Mouse (Mus musculus) urinary bladder, adult 2 months (tissue): ENCODE results near the gene Dcaf12. TPM values are rescaled to one million over a fixed set of nuclear protein-coding genes. Genes with fewer than 3 reads are reported as not detected.

Experiments
- DNase-seq: peaks from one replicate; pipeline ENCODE4 v3.0.0; 2022; ENCODE audit warnings: low spot score
- polyA plus RNA-seq: library from polyadenylated mRNA; depleted of rRNA; stranded (reverse); fragments of >200 nt; gene quantifications from 2 replicates; pipeline ENCODE4 v1.2.3, GENCODE M21; 2012

Dcaf12 gene
- polyA plus RNA-seq, 1 experiment: 38.5 TPM

- no peak for DNase-seq
These were observed 3.8 kb downstream of the Dcaf12 start for GRCm38 (mm10) chr4:41310567-41311563.

GRCm38 (mm10) chr4:41307406-41307805, 7.3 kb downstream of the Dcaf12 start:
- DNase-seq: no peak

GRCm38 (mm10) chr4:41304302-41304701, 10.4 kb downstream of the Dcaf12 start:
- DNase-seq: no peak

- DNase-seq: no peak
These were observed 11.0 kb downstream of the Dcaf12 start for GRCm38 (mm10) chr4:41303671-41304070.

GRCm38 (mm10) chr4:41298976-41299375, 15.7 kb downstream of the Dcaf12 start:
- no peak for DNase-seq

GRCm38 (mm10) chr4:41295960-41296359, 18.7 kb downstream of the Dcaf12 start:
- DNase-seq: no peak

- no peak for DNase-seq
These were observed 19.2 kb downstream of the Dcaf12 start for GRCm38 (mm10) chr4:41295507-41295906.

GRCm38 (mm10) chr4:41293907-41294306, 20.8 kb downstream of the Dcaf12 start:
- DNase-seq: no peak

- no peak for DNase-seq
These were observed 24.9 kb downstream of the Dcaf12 start for GRCm38 (mm10) chr4:41289802-41290201.

- no peak for DNase-seq
These were observed 28.3 kb downstream of the Dcaf12 start for GRCm38 (mm10) chr4:41286420-41286819.

GRCm38 (mm10) chr4:41284087-41284486, 30.6 kb downstream of the Dcaf12 start:
- no peak for DNase-seq

GRCm38 (mm10) chr4:41275927-41276326, 38.8 kb downstream of the Dcaf12 start:
- no peak for DNase-seq

- DNase-seq: peak; percentile 94
These were observed 39.5 kb downstream of the Dcaf12 start, which contains the start of gene Ubap2 for GRCm38 (mm10) chr4:41274980-41275850. Gene Ubap2 (minus strand): TSS chr4:41275144.

- no peak for DNase-seq
These were observed 40.2 kb downstream of the Dcaf12 start for GRCm38 (mm10) chr4:41274377-41274979.

- DNase-seq: no peak
These were observed 46.6 kb downstream of the Dcaf12 start for GRCm38 (mm10) chr4:41268133-41268532.

- no peak for DNase-seq
These were observed 48.3 kb downstream of the Dcaf12 start for GRCm38 (mm10) chr4:41266350-41266749.

- DNase-seq: no peak
These were observed 54.0 kb downstream of the Dcaf12 start for GRCm38 (mm10) chr4:41260691-41261090.

GRCm38 (mm10) chr4:41259019-41259418, 55.7 kb downstream of the Dcaf12 start:
- DNase-seq: no peak

GRCm38 (mm10) chr4:41257752-41258151, 56.9 kb downstream of the Dcaf12 start:
- DNase-seq: no peak

GRCm38 (mm10) chr4:41255564-41256210, 59.0 kb downstream of the Dcaf12 start:
- DNase-seq: no peak

- no peak for DNase-seq
These were observed 60.9 kb downstream of the Dcaf12 start for GRCm38 (mm10) chr4:41253756-41254155.
